Mouse (Mus musculus): ENCODE measurements around the gene Tmprss11f.
"Not testable (repeated sequence)": the region's sequence is repeated elsewhere in the genome, so short reads cannot be mapped to it uniquely, and the experiment has no call there.

Tmprss11f gene

DNA sequence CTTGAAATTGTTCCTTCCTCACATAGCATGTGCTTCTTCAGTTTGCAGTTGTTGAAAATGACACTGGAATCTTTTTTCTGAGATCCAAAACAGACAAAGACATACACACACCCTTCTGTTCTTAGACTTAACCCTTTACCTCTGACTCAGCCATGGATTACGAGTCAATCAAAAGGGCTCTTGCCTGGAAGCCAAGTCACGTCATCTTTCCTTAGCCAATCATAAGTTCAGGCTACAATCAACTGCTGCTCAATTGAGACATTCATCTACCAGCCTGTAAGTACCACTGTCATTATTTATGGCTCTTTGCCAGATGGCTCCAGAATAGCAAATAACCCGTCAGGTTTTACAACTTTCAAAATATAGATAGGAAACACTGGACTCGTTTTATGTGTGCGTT is at the start of gene Tmprss11f:
Gene Tmprss11f, minus strand, starts transcription at position 101 of the 400 bp plus-strand sequence.
- no peak for DNase-seq (ENCODE audit: low spot score)

DNA sequence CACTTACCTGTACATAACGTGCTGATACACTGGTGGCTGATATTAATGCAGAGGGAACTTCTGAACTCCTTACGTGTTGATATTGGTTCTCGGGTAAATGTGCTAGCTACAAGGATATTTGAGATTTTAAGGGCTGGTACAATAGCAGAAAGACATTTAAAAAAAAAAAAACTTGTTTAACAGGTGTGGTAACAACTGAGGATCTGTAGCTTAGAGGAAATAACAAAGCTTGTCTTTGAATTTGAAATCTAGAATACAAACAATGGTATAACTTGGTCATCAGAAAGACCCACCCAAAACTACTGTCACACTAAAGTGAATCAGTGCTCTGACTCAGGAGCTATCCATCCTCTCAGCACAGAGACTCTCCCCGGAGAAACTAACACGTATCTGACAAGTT is 44.0 kb upstream of the Tmprss11f start, which contains the start of gene Tmprss11b:
Gene Tmprss11b, minus strand, starts transcription at position 101 of the 400 bp plus-strand sequence.
- no peak for DNase-seq (ENCODE audit: low spot score)

DNA sequence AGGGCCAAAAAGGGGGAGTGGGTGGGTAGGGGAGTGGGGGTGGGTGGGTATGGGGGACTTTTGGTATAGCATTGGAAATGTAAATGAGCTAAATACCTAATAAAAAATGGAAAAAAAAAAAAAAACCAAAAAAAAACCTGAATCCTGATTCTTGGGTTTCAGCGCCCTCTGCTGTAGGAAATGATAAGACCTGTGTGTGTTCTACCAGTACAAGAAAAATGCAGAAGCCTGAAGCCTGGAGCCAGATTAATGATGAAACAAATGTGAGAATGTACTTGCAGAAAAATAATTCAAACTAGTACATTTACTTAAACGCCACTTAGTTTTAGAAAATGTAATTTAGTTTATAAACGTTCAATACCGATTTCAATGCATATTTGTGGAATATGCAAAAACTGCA is 17.0 kb upstream of the Tmprss11f start:
- not testable (repeated sequence) for DNase-seq (ENCODE audit: low spot score)

DNA sequence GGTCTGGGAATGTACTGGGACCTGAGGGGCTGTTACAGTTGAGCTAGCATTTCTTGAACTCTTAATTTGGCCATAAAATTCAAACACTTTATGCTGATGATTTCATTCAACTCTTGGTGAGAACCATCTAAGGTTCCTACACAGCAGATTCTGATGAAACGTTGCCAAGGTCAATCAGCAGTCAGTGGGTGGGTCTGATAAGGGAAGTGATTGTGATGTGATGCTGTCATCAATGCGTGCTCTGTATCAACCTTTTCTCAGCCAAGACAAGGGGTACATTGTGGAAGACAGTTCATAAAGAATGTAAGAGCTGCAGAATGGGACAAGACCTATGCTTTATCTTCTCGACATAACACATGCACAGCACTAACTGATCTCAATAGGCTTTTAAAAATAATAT is 8.6 kb upstream of the Tmprss11f start:
- no peak for DNase-seq (ENCODE audit: low spot score)

DNA sequence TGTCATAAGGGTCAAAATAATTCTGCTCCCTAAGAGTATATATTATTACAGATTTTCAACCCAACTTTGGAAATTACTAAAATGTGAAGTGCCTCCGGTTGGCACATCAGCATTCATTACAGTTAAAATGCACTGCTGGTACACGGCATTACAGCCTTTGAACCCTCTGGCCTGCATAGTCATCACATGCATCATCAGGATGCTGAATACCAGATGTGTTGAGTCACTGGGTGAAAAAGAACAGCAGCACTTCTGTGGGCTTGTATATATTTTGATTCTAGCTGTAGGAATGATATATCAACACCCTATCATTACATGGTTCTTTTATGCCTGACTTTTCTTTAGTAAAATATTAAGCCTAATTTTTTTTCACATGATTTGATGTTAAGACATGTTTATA is 1.5 kb downstream of the Tmprss11f start:
- no peak for DNase-seq (ENCODE audit: low spot score)

DNA sequence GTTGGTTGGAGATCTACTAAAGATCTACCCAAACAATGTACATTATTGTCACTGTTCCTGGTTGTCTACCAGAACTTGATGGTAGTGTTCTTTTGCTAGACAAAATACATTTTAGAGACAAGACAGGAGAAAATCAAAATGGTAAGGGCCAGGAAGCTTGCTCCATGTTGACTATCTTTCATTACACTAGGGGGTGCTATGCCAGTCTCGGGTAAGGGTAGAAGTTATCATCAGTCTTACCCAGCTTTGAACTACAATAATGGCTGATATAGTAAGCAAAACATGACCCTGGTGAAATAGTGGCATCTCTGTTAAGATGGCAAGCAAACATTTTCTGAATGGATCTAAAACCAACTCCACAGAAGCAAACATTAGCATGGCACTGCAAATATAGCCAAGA is 10.4 kb downstream of the Tmprss11f start:
- DNase-seq (ENCODE audit: low spot score): no peak

DNA sequence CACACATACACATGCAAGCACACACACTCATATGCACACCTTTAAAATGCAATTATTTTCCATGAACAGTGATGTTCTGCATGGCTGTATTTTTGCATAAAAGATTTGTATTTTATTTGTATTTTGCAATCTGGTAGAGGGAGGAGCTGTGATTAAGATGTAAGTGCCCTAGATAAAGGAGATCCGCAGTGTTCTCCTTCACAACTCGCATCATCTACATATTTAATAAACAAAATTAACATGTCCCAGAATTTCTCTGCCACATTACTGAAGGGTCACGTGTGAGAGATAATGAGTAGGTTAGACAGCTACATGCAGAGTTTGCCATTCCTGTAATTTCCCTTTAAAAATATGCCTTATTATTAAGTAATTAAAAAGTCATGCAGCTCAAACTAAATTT is 46.3 kb downstream of the Tmprss11f start:
- DNase-seq (ENCODE audit: low spot score): no peak

DNA sequence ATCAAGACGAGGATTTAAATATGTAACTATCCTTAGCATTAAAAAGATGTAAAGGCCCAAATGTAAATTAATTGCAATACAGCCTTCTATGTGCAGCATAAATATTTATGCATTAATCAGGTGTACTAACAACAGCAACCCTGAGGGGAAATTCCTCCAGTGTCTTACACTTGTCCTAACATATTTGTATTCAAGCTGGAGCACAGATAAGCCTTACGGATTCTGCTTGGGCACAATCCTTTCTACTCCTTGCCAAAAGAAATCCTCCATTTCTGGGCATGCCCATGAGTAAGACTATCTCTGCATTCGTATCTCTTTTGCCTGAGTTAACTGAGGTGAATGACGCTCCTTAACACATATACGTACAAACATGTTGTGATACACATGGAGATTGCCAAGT is 49.6 kb downstream of the Tmprss11f start:
- no peak for DNase-seq (ENCODE audit: low spot score)

DNA sequence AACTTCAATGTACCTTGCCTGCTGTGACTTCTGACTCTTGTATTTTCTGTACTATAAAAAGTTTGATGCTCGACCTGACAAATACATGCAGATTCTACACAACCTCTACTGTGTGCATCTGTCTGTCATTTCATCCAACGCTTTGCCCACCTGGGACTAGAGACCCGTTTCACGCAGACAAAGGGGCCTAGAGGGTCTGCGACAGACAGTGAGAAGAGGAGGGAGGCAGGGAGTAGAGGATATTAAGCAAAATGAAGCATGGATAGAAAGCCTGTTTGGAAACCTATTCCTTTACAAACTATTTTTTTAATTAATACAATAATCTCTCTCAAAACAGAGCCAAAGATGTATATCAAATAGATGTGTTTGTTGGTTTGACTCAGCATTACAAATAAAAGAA is 50.2 kb downstream of the Tmprss11f start:
- DNase-seq (ENCODE audit: low spot score): no peak

DNA sequence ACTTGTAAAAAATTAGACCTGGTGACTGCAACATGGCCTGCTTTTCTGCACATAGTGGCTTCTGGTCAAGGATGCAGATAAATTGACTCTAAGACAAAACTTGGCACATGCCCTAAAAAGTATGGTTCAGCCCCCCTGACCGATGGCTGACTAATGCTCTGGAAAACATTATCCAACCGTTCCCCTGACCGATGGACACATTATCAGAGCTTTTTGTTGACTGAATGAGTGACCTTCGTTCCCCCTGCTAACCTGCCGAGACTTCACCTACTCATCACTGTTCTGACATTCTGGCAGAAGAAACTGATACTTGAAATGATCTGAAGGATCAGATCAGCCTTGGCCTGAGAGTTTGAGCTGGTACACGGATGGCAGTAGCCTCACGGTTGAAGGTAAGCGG is 53.5 kb downstream of the Tmprss11f start:
- not testable (repeated sequence) for DNase-seq (ENCODE audit: low spot score)

DNA sequence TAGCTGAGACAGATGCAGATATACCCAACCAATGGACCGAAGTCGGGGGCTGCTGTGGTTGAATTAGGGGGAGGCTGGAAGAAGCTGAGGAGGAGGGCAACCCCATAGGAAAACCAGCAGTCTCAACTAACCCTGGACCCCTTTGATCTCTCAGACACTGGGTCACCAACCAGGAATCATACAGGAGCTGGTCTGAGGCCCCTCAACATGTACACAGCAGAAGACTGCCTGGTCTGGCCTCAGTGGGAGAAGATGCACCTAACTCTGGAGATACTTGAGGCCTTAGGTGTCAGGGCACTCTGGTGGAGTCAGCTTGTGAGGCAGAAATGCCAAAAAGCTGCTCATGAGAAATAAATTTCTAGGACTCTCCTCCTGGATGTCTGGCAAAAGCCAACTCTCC is 85.5 kb downstream of the Tmprss11f start:
- DNase-seq (ENCODE audit: low spot score): no peak

DNA sequence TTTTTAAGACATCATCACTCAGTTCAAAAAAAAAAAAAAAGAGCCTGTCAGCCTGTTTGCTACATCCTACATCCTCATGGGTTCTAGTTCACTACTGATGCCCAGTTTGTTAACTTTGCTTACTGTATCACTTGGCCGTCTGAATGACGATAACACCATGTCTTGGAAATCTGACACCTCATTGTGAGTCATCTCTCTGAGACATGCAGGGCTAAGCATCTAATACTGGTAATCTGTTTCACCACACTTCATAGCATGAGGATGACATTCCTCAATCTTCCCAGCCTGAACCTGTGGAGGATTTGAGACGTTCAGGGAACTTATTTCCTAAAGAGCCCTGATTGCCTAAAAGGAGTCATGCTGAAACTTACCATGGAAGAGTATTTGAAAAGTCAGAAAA is 91.6 kb downstream of the Tmprss11f start:
- no peak for DNase-seq (ENCODE audit: low spot score)

DNA sequence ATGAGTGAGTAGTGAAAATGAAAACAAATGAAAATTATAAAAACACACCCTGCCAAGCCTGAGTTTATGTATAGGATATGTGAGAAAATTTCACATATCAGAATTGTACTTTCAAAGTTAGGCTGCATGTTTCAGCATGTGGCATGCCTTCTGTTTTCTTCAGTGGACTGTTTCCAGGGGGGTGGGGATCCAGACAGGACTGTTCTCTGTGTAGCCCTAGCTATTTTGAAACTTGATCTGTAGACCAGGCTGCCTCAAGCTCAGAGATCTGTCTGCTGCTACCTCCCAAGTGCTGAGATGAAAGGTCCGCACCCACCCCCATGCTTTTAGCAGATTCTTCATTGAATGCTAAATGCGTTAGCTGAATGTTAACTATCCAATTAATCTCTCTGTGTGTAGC is 103.5 kb downstream of the Tmprss11f start:
- DNase-seq (ENCODE audit: low spot score): no peak

DNA sequence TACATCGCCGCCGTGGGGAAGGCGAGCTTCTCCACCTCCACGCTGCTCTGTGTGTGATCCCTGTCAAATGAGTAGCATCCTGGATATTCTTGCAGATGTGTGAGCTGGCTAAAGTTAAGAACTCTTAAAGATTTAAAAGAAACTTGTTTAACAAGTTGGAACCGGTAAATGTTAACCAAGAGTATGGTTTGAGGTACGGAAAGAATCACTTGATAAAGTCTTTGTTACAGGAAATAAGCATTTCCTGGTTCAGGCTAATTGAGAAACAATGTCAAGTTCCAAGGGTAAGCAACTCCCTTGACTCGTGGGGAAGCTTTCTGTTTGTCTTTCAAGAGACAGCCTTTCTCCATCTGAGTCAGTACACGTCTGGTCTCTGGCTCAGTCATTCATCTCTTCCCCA is 113.7 kb downstream of the Tmprss11f start, which contains the start of gene Tmprss11g:
Gene Tmprss11g, minus strand, starts transcription at position 101 of the 400 bp plus-strand sequence.
- no peak for DNase-seq (ENCODE audit: low spot score)

DNA sequence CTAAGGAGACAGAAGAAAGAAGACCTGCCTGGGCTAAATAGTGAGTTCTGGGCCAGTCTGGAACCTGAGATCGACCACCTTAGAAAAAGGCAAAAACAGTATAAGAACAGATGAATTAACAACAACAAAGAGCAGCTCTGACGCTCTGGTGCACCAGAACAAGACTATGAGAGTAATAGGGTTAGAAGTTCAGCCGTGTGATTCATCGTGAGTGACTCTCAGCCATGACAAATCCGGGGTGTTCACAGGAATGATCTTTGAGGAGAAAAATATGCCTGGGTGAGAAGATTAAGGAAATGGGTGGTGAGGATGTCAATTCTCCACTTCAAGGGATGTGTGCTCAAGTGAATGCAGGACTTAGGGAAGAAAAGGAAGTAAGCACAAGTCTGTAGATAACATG is 120.7 kb downstream of the Tmprss11f start:
- DNase-seq (ENCODE audit: low spot score): no peak

DNA sequence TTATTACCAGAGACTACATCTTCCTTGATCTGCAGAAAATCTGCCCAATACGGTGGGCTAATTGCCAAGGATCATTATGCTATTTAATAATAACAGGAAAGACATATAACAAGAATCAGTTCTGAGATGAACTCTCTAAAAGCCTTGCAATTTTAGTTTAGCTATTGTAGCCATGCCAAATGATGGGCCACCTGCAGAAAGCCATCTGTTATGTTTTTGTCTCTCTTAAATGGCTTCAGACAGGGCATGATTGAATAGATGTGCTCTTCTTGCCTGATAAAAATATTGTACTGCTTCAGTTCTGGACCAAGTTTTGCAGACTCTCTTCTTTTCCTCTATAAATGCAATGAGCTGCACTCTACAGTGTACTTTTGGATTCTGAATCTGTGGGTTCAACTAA is 138.8 kb downstream of the Tmprss11f start:
- DNase-seq (ENCODE audit: low spot score): no peak

DNA sequence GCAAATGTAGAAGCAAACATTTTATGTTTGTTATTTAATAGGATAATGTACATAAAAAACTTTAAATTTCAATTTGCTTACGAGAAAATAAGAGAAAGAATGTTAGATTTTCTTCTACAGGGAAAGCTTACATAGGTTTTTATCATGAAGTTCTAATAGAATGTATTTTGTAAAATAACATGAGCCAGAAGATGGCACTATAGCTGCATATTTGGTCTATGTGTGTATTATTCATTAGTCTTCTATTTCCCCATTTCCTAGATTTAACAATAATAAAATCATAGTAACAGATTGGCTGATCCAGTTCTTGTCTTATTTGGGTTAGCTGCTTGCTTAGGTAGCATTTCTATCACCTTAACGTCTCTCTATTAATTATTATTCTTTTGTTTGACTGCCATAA is 149.7 kb downstream of the Tmprss11f start:
- no peak for DNase-seq (ENCODE audit: low spot score)

DNA sequence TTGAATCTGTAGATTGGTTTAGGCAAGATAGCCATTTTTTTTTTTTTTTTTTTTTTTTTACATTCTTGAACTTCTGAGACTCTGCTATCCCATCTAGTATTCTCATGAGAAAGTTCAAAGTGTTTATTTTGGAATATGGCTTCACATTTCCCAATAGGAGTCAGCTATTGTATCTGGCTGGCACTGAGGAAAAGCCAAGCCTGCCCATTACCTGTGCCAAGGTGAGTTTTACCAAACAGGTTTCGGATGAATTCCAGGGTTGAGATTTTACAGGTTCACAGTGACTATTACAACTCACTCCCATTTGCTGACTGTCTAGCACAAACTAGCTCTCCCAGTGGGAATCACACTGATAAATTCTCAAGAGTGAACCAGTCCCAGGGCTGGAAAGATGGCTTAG is 150.2 kb downstream of the Tmprss11f start:
- no peak for DNase-seq (ENCODE audit: low spot score)

DNA sequence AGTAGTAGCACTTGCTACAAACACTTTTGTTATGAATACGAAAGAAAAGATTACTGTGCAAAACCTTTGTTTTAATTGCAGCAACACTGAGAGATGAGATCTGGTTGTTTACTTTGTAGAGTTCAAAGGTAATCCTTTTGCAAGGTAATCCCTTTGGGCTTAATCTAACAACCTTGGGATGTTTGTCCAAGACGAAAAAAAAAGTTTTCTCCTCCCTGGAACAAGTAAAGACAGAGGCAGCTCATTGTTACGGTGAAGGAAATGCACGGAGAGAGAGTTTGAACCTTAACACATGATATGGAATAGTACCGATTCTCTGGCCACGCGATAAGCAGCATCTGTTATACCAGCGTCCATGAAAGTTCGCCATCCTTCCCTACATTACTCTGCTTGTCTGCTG is 158.4 kb downstream of the Tmprss11f start:
- no peak for DNase-seq (ENCODE audit: low spot score)

Measured in ovary, adult 18-20 months (tissue).